Mouse (Mus musculus): Measurements from ENCODE around the gene Dmd. TPM values are rescaled to one million over a fixed set of nuclear protein-coding genes. Genes with fewer than 3 reads are reported as not detected.

Gene Dmd
- total and polyA plus RNA-seq, 3 experiments: not detected

- Histone ChIP-seq H3K9ac (ENCODE audit: control insufficient read depth, low read depth, low read length, poor library complexity, severe bottlenecking) (no peak overlapping the region), H3K79me2 (ENCODE audit: control insufficient read depth, insufficient read depth, low read length, poor library complexity) (no peaks in the 10 kb centered on the region), H3K4me1 (ENCODE audit: control insufficient read depth in 1 of 2, insufficient read depth in 2 of 2, low read length in 2 of 2) (no peaks in the 10 kb centered on the region), H3K36me3 (ENCODE audit: control insufficient read depth in 1 of 2, insufficient read depth in 2 of 2, low read length in 2 of 2) (no peaks in the 10 kb centered on the region), H3K27me3 (ENCODE audit: control insufficient read depth in 1 of 2, insufficient read depth in 2 of 2, low read length in 2 of 2) (no peaks in the 10 kb centered on the region), H3K9me3 (replicated peaks; ENCODE audit: insufficient read depth, low read length) (no peaks in the 10 kb centered on the region), H3K27ac (ENCODE audit: control insufficient read depth, low read depth, low read length) (no peak overlapping the region), H3K4me3 (ENCODE audit: control insufficient read depth in 1 of 2, insufficient read depth in 1 of 2, low read depth in 2 of 2, low read length in 2 of 2) (no peak overlapping the region)
- no peak for DNase-seq (ENCODE audit: low read depth, low spot score)
- TF ChIP-seq USF1 (IDR thresholded peaks at IDR 0.05; ENCODE audit: low read depth, low read length) (no peak), MYB (IDR thresholded peaks at IDR 0.05; ENCODE audit: low read depth, low read length) (no peak), JUND (IDR thresholded peaks at IDR 0.05; ENCODE audit: low read depth, low read length) (no peak), BHLHE40 (IDR thresholded peaks at IDR 0.05; ENCODE audit: borderline replicate concordance, low read depth, low read length) (no peak), SMC3 (IDR thresholded peaks at IDR 0.05; ENCODE audit: low read depth, low read length) (no peak), POLR2A (IDR thresholded peaks at IDR 0.05; ENCODE audit: control insufficient read depth in 1 of 2, insufficient read depth in 1 of 2, low read depth in 1 of 2, low read length in 2 of 2, poor library complexity in 1 of 2) (no peak), TCF12 (IDR thresholded peaks at IDR 0.05; ENCODE audit: low read depth, low read length) (no peak), GABPA (IDR thresholded peaks at IDR 0.05; ENCODE audit: low read depth, low read length) (no peak), TAL1 (IDR thresholded peaks at IDR 0.05; ENCODE audit: low read length) (no peak), MEF2A (IDR thresholded peaks at IDR 0.05; ENCODE audit: extremely low read depth, insufficient replicate concordance, low read depth, low read length, poor library complexity, severe bottlenecking) (no peak)
Observed at GRCm38 (mm10) chrX:84514650-84515366, 1566.1 kb downstream of the Dmd start.

DNA sequence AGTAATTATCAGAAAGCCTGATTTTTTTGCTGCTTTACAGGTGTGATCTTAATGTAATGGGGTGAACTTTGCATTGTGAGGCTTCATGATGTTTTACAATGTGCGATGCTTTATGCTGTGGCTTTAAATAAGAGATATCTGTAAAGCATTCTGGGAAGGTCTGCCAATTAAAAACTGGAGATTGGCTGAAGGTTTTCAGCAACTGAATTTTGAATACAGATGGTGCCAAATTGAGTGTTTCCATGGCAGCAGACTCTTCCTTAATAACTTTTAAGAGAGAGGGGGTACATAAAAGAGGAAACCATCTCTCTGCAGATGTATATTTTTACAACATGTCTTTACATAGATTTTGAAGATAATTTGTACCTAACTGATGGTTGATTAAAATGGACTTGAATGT is 1603.3 kb downstream of the Dmd start:
- no peaks in the 10 kb centered on the region for H3K79me2 ChIP-seq (ENCODE audit: control insufficient read depth, insufficient read depth, low read length, poor library complexity)
- no peaks in the 10 kb centered on the region for H3K27me3 ChIP-seq (ENCODE audit: control insufficient read depth in 1 of 2, insufficient read depth in 2 of 2, low read length in 2 of 2)
- H3K4me3 ChIP-seq (ENCODE audit: control insufficient read depth in 1 of 2, insufficient read depth in 1 of 2, low read depth in 2 of 2, low read length in 2 of 2): no peak overlapping the region
- no peak overlapping the region for H3K27ac ChIP-seq (ENCODE audit: control insufficient read depth, low read depth, low read length)
- H3K36me3 ChIP-seq (ENCODE audit: control insufficient read depth in 1 of 2, insufficient read depth in 2 of 2, low read length in 2 of 2): no peaks in the 10 kb centered on the region
- no peaks in the 10 kb centered on the region for H3K9me3 ChIP-seq (replicated peaks; ENCODE audit: insufficient read depth, low read length)
- no peaks in the 10 kb centered on the region for H3K4me1 ChIP-seq (ENCODE audit: control insufficient read depth in 1 of 2, insufficient read depth in 2 of 2, low read length in 2 of 2)
- TF ChIP-seq NELFE (IDR thresholded peaks at IDR 0.05; ENCODE audit: low read depth, low read length) (no peak), TAL1 (IDR thresholded peaks at IDR 0.05; ENCODE audit: low read length) (no peak), POLR2AphosphoS2 (IDR thresholded peaks at IDR 0.05; ENCODE audit: low read length) (no peak), GATA1 (IDR thresholded peaks at IDR 0.05; ENCODE audit: low read depth, low read length) (no peak), CTCF (IDR thresholded peaks at IDR 0.05 in 2 of 3, conservative IDR thresholded peaks at IDR 0.05 in 1 of 3; ENCODE audit: control insufficient read depth in 1 of 3, insufficient read depth in 1 of 3, low read depth in 2 of 3, low read length in 3 of 3, poor library complexity in 1 of 3, severe bottlenecking in 1 of 3) (no peak), E2F4 (IDR thresholded peaks at IDR 0.05; ENCODE audit: borderline replicate concordance, low read depth, low read length) (no peak), RCOR1 (IDR thresholded peaks at IDR 0.05; ENCODE audit: low read depth, low read length) (no peak), ETS1 (IDR thresholded peaks at IDR 0.05; ENCODE audit: low read depth, low read length) (no peak), USF2 (IDR thresholded peaks at IDR 0.05; ENCODE audit: borderline replicate concordance in 1 of 2, insufficient read depth in 1 of 2, low read depth in 1 of 2, low read length in 2 of 2) (no peak), EP300 (IDR thresholded peaks at IDR 0.05; ENCODE audit: low read depth in 1 of 2, low read length in 2 of 2) (no peak), CHD1 (IDR thresholded peaks at IDR 0.05; ENCODE audit: low read depth, low read length) (no peak), ZKSCAN1 (IDR thresholded peaks at IDR 0.05; ENCODE audit: low read depth, low read length) (no peak), MAZ (IDR thresholded peaks at IDR 0.05; ENCODE audit: low read depth, low read length) (no peak), MAFK (IDR thresholded peaks at IDR 0.05; ENCODE audit: borderline replicate concordance, low read depth, low read length) (no peak), SIN3A (IDR thresholded peaks at IDR 0.05; ENCODE audit: low read length) (no peak), ZC3H11A (IDR thresholded peaks at IDR 0.05; ENCODE audit: low read depth, low read length) (no peak), TCF12 (IDR thresholded peaks at IDR 0.05; ENCODE audit: low read depth, low read length) (no peak), ZMIZ1 (IDR thresholded peaks at IDR 0.05; ENCODE audit: low read depth, low read length) (no peak), MEF2A (IDR thresholded peaks at IDR 0.05; ENCODE audit: extremely low read depth, insufficient replicate concordance, low read depth, low read length, poor library complexity, severe bottlenecking) (no peak)
- no peak overlapping the region for H3K9ac ChIP-seq (ENCODE audit: control insufficient read depth, low read depth, low read length, poor library complexity, severe bottlenecking)
- no peak for DNase-seq (ENCODE audit: low read depth, low spot score)
